ENCODE assay signal across 8 mouse cellular contexts in the genomic region with DNA sequence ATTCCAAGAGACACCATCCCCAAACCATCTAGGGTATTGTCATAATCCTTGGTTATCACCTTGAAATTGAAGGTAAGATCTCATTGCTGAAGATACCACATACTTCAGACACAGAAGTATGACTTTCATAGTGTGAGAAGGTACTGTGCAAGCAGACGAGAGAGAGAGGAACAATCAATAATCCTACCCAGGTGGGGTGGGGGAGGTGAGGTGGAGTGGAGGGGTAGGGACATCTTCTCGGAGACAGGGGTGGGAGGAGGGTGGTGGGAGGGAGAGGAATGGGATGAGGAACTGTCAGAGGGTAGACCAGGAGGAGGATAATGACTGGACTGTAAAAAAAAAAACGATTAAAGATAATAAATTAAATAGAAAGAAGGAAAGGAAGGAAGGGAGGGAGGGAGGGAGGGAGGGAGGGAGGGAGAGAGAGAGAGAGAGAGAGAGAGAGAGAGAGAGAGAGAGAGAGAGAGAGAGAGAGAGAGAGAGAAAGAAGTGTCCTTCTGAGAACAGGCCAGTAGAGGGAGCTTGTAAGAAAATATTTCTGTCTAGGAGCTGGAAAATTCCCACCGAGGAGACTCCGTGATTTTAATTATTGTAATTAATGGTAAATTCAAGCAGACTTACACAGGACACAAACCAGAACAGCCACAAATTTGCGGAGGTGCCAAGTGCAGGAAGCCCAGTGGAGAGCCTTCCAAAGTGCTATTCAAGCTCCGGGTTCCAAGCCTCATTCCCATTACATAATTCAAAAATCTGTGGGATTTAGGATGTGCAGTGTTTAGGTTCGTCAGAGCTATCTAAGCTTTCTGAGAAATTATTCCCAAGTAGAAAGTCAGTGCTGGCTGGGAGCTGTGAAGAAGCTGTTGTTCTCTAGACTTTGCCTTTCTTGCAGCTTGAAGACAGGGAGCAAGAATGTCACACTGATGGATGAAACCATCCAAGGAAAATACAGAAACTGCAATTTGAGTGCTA. TPM values are rescaled to one million over a fixed set of nuclear protein-coding genes. Genes with fewer than 3 reads are reported as not detected.
DNase-seq lines count a peak whose midpoint lies in the region; ATAC-seq and TF ChIP-seq lines count a peak whose summit lies in the region.

No protein-coding gene starts in this region.

- no peaks in the 10 kb centered on the region for H3K27me3 ChIP-seq in hindbrain, embryonic 11.5 days (ENCODE audit: control insufficient read depth, insufficient read depth, low read length)
- no peaks in the 10 kb centered on the region for H3K27me3 ChIP-seq in hindbrain, embryonic 12.5 days
- no peaks in the 10 kb centered on the region for H3K27me3 ChIP-seq in ES-Bruce4 (ENCODE audit: control insufficient read depth, insufficient read depth, low read length, poor library complexity, severe bottlenecking)
- H3K27me3 ChIP-seq in stomach, postnatal 0 days (ENCODE audit: control insufficient read depth, insufficient read depth, low read length) = no peaks in the 10 kb centered on the region

- WGBS in hindbrain, embryonic 11.5 days = 59% methylated on average over 8 of the region's 8 CpGs
- 63% methylated on average over 7 of the region's 8 CpGs for WGBS in hindbrain, embryonic 12.5 days
- WGBS in stomach, postnatal 0 days = 32% methylated on average over 8 of the region's 8 CpGs

- no peak overlapping the region for H3K4me3 ChIP-seq in hindbrain, embryonic 11.5 days (ENCODE audit: low read depth, low read length)
- no peak overlapping the region for H3K4me3 ChIP-seq in hindbrain, embryonic 12.5 days
- H3K4me3 ChIP-seq in ES-Bruce4 (ENCODE audit: low read depth, low read length) = no peak overlapping the region
- no peak overlapping the region for H3K4me3 ChIP-seq in stomach, postnatal 0 days (ENCODE audit: low read depth, low read length)

- no peak for ATAC-seq in hindbrain, embryonic 11.5 days (ENCODE audit: low FRiP score)
- ATAC-seq in hindbrain, embryonic 12.5 days (ENCODE audit: low FRiP score) = no peak
- ATAC-seq in stomach, postnatal 0 days (ENCODE audit: low FRiP score, low TSS enrichment) = 0 out of 2 replicates have a peak, but pooled peaks have one; percentile 21
- no peak for ATAC-seq in granulocyte monocyte progenitor cell, adult 5-6 weeks (replicated peaks; ENCODE audit: poor library complexity, severe bottlenecking)
- no peak for ATAC-seq in megakaryocyte, adult 5-6 weeks (ENCODE audit: poor library complexity, severe bottlenecking)

- no peak for TF ChIP-seq EP300 in ES-Bruce4 (IDR thresholded peaks at IDR 0.05; ENCODE audit: insufficient read depth, low read depth, low read length)
- TF ChIP-seq EP300 in stomach, postnatal 0 days (optimal IDR thresholded peaks at IDR 0.05) = no peak

- no peak for TF ChIP-seq CTCF in ES-Bruce4 (IDR thresholded peaks at IDR 0.05; ENCODE audit: low read depth, low read length)
- peak; percentile 58 for TF ChIP-seq CTCF in stomach, postnatal 0 days (IDR thresholded peaks at IDR 0.05; ENCODE audit: low read depth)

- peak; percentile 31 for DNase-seq in hindbrain, embryonic 11.5 days (ENCODE audit: low spot score)
- peak; percentile 39 for DNase-seq in cerebellum, adult 11-12 months
- DNase-seq in layer of hippocampus, adult 11-12 months (ENCODE audit: low spot score) = peak; percentile 66
- no peak for DNase-seq in stomach, postnatal 0 days (ENCODE audit: low spot score)

- no peak overlapping the region for H3K4me2 ChIP-seq in hindbrain, embryonic 11.5 days (replicated peaks; ENCODE audit: low read depth, low read length)
- H3K4me2 ChIP-seq in hindbrain, embryonic 12.5 days (replicated peaks) = no peak overlapping the region
- peak overlapping the region; percentile 25; the same call in 1 of the 2 replicates for H3K4me2 ChIP-seq in stomach, postnatal 0 days (replicated peaks; ENCODE audit: low read depth)

- no peak for TF ChIP-seq POLR2A in ES-Bruce4 (IDR thresholded peaks at IDR 0.05; ENCODE audit: insufficient read depth, low read length)

- H3K36me3 ChIP-seq in hindbrain, embryonic 11.5 days (ENCODE audit: control insufficient read depth, insufficient read depth, low read length) = no peaks in the 10 kb centered on the region
- H3K36me3 ChIP-seq in hindbrain, embryonic 12.5 days = no peaks in the 10 kb centered on the region
- no peaks in the 10 kb centered on the region for H3K36me3 ChIP-seq in ES-Bruce4 (ENCODE audit: control insufficient read depth, insufficient read depth, low read length, poor library complexity, severe bottlenecking)
- H3K36me3 ChIP-seq in stomach, postnatal 0 days (ENCODE audit: control insufficient read depth, insufficient read depth, low read length) = no peaks in the 10 kb centered on the region

- no peaks in the 10 kb centered on the region for H3K4me1 ChIP-seq in hindbrain, embryonic 11.5 days (replicated peaks; ENCODE audit: control insufficient read depth, insufficient read depth, low read length)
- no peaks in the 10 kb centered on the region for H3K4me1 ChIP-seq in hindbrain, embryonic 12.5 days
- H3K4me1 ChIP-seq in ES-Bruce4 (ENCODE audit: control insufficient read depth, insufficient read depth, low read length) = peaks cover 6% of the 10 kb centered on the region
- H3K4me1 ChIP-seq in stomach, postnatal 0 days (replicated peaks; ENCODE audit: control insufficient read depth, insufficient read depth) = no peaks in the 10 kb centered on the region

- H3K9ac ChIP-seq in hindbrain, embryonic 11.5 days (ENCODE audit: low read depth, low read length) = no peak overlapping the region
- H3K9ac ChIP-seq in hindbrain, embryonic 12.5 days = no peak overlapping the region
- no peak overlapping the region for H3K9ac ChIP-seq in ES-Bruce4 (ENCODE audit: low read depth, poor library complexity, severe bottlenecking)
- H3K9ac ChIP-seq in stomach, postnatal 0 days (ENCODE audit: low read length) = no peak overlapping the region

- no peak overlapping the region for H3K27ac ChIP-seq in hindbrain, embryonic 11.5 days (ENCODE audit: low read depth, low read length)
- H3K27ac ChIP-seq in hindbrain, embryonic 12.5 days = no peak overlapping the region
- H3K27ac ChIP-seq in ES-Bruce4 (ENCODE audit: insufficient read depth, low read length) = peak overlapping the region; percentile 61; the same call in 1 of the 2 replicates
- no peak overlapping the region for H3K27ac ChIP-seq in stomach, postnatal 0 days (replicated peaks)

- no peaks in the 10 kb centered on the region for H3K9me3 ChIP-seq in hindbrain, embryonic 11.5 days (ENCODE audit: control insufficient read depth, low read length)
- H3K9me3 ChIP-seq in hindbrain, embryonic 12.5 days (replicated peaks) = no peaks in the 10 kb centered on the region
- peaks cover 25% of the 10 kb centered on the region for H3K9me3 ChIP-seq in ES-Bruce4 (replicated peaks; ENCODE audit: control insufficient read depth, insufficient read depth, low read length, poor library complexity, severe bottlenecking)
- no peaks in the 10 kb centered on the region for H3K9me3 ChIP-seq in stomach, postnatal 0 days (ENCODE audit: control insufficient read depth, low read length)

RNA-seq across cellular contexts. Expression of a gene that starts 35.5 kb away (rescaled TPM):
- 268 and 277 TPM in 2 replicates for polyA plus RNA-seq in hindbrain, embryonic 11.5 days (2014; fragmentation: Nextera tagmentation; extraction: Ambion mirVana)
- 224 and 235 TPM in 2 replicates for polyA plus RNA-seq in hindbrain, embryonic 12.5 days (2016; fragmentation: Nextera tagmentation; extraction: Ambion mirVana)
- 242 and 246 TPM in 2 replicates for polyA plus RNA-seq in ES-Bruce4 (2011; ENCODE audit: insufficient read depth, insufficient read length, low read depth, missing spikeins)
- 157 TPM in 2 replicates for polyA plus RNA-seq in stomach, postnatal 0 days (2015; fragmentation: Nextera tagmentation; extraction: Ambion mirVana)
- total RNA-seq in granulocyte monocyte progenitor cell, adult 5-6 weeks (2014; fragmentation: Nextera tagmentation) = 142 and 146 TPM in 2 replicates
- 162 and 169 TPM in 2 replicates for total RNA-seq in granulocyte monocyte progenitor cell, adult 5-6 weeks (2017)
- 128 and 137 TPM in 2 replicates for total RNA-seq in megakaryocyte, adult 5-6 weeks (2015)
- total RNA-seq in megakaryocyte, adult 5-6 weeks (2017) = 102 and 108 TPM in 2 replicates
